Mouse (Mus musculus): ENCODE measurements around the gene Fbxl2. TPM values are rescaled to one million over a fixed set of nuclear protein-coding genes. Genes with fewer than 3 reads are reported as not detected.

The Fbxl2 gene
- polyA plus RNA-seq, 1 experiment from 2014 or later = 2.7 TPM

- Histone ChIP-seq H3K9ac (ENCODE audit: low read length) (no peak overlapping the region), H3K27me3 (ENCODE audit: control insufficient read depth, insufficient read depth, low read length) (no peaks in the 10 kb centered on the region), H3K36me3 (ENCODE audit: control insufficient read depth, insufficient read depth, low read length) (no peaks in the 10 kb centered on the region), H3K27ac (replicated peaks; ENCODE audit: low read depth, low read length) (no peak overlapping the region), H3K9me3 (ENCODE audit: control insufficient read depth, low read length) (no peaks in the 10 kb centered on the region), H3K4me3 (ENCODE audit: low read depth, low read length) (no peak overlapping the region), H3K4me1 (ENCODE audit: control insufficient read depth, insufficient read depth, low read length) (no peaks in the 10 kb centered on the region), H3K4me2 (ENCODE audit: low read depth, severe bottlenecking) (no peak overlapping the region)
- WGBS = 48% methylated on average over 6 of the region's 6 CpGs
- no peak for DNase-seq (ENCODE audit: low spot score)
- ATAC-seq (ENCODE audit: insufficient number of reproducible peaks, low FRiP score, low TSS enrichment, low read depth) = no peak
Measured at GRCm38 (mm10) chr9:114042490-114042889, 3.5 kb downstream of the Fbxl2 start.

- Histone ChIP-seq H3K4me2 (ENCODE audit: low read depth, severe bottlenecking) (no peak overlapping the region), H3K27ac (replicated peaks; ENCODE audit: low read depth, low read length) (no peak overlapping the region), H3K9ac (ENCODE audit: low read length) (no peak overlapping the region), H3K27me3 (ENCODE audit: control insufficient read depth, insufficient read depth, low read length) (no peaks in the 10 kb centered on the region), H3K36me3 (ENCODE audit: control insufficient read depth, insufficient read depth, low read length) (no peaks in the 10 kb centered on the region), H3K4me1 (ENCODE audit: control insufficient read depth, insufficient read depth, low read length) (no peaks in the 10 kb centered on the region), H3K9me3 (ENCODE audit: control insufficient read depth, low read length) (no peaks in the 10 kb centered on the region), H3K4me3 (ENCODE audit: low read depth, low read length) (no peak overlapping the region)
- DNase-seq (ENCODE audit: low spot score) = no peak
- no peak for ATAC-seq (ENCODE audit: insufficient number of reproducible peaks, low FRiP score, low TSS enrichment, low read depth)
- 73% methylated on average over 4 of the region's 4 CpGs for WGBS
Measured at GRCm38 (mm10) chr9:114040945-114041344, 5.0 kb downstream of the Fbxl2 start.

- peak overlapping the region; percentile 60 for H3K9ac ChIP-seq (ENCODE audit: low read length)
- H3K4me2 ChIP-seq (ENCODE audit: low read depth, severe bottlenecking) = peak overlapping the region; percentile 92
- H3K27me3 ChIP-seq (ENCODE audit: control insufficient read depth, insufficient read depth, low read length) = peaks cover 20% of the 10 kb centered on the region
- peak overlapping the region; percentile 57 for H3K4me3 ChIP-seq (ENCODE audit: low read depth, low read length)
- no peaks in the 10 kb centered on the region for H3K36me3 ChIP-seq (ENCODE audit: control insufficient read depth, insufficient read depth, low read length)
- ATAC-seq (ENCODE audit: insufficient number of reproducible peaks, low FRiP score, low TSS enrichment, low read depth) (peak; percentile 90), DNase-seq (ENCODE audit: low spot score) (peak; percentile 90)
- peaks cover 9% of the 10 kb centered on the region; the same call in 1 of the 2 replicates for H3K4me1 ChIP-seq (ENCODE audit: control insufficient read depth, insufficient read depth, low read length)
- H3K27ac ChIP-seq (replicated peaks; ENCODE audit: low read depth, low read length) = no peak overlapping the region
- under 1% methylated on average over 51 of the region's 52 CpGs for WGBS
- H3K9me3 ChIP-seq (ENCODE audit: control insufficient read depth, low read length) = no peaks in the 10 kb centered on the region
Measured at GRCm38 (mm10) chr9:114026261-114026934, 19.6 kb downstream of the Fbxl2 start.

- H3K4me2 ChIP-seq (ENCODE audit: low read depth, severe bottlenecking) = peak overlapping the region; percentile 92
- peaks cover 20% of the 10 kb centered on the region for H3K27me3 ChIP-seq (ENCODE audit: control insufficient read depth, insufficient read depth, low read length)
- peaks cover 9% of the 10 kb centered on the region; the same call in 1 of the 2 replicates for H3K4me1 ChIP-seq (ENCODE audit: control insufficient read depth, insufficient read depth, low read length)
- peak overlapping the region; percentile 57 for H3K4me3 ChIP-seq (ENCODE audit: low read depth, low read length)
- H3K9me3 ChIP-seq (ENCODE audit: control insufficient read depth, low read length) = no peaks in the 10 kb centered on the region
- H3K9ac ChIP-seq (ENCODE audit: low read length) = peak overlapping the region; percentile 12; the same call in 1 of the 2 replicates
- DNase-seq (ENCODE audit: low spot score) (peak; percentile 74), ATAC-seq (ENCODE audit: insufficient number of reproducible peaks, low FRiP score, low TSS enrichment, low read depth) (no peak)
- no peaks in the 10 kb centered on the region for H3K36me3 ChIP-seq (ENCODE audit: control insufficient read depth, insufficient read depth, low read length)
- whole genome bisulfite sequencing = 5% methylated on average over 8 of the region's 8 CpGs
- no peak overlapping the region for H3K27ac ChIP-seq (replicated peaks; ENCODE audit: low read depth, low read length)
Measured at GRCm38 (mm10) chr9:114025846-114026245, 20.1 kb downstream of the Fbxl2 start.

- H3K4me3 ChIP-seq (ENCODE audit: low read depth, low read length) = no peak overlapping the region
- ATAC-seq (ENCODE audit: insufficient number of reproducible peaks, low FRiP score, low TSS enrichment, low read depth) (no peak), DNase-seq (ENCODE audit: low spot score) (no peak)
- 18% methylated on average over 9 of the region's 9 CpGs for WGBS
- no peaks in the 10 kb centered on the region for H3K9me3 ChIP-seq (ENCODE audit: control insufficient read depth, low read length)
- H3K27ac ChIP-seq (replicated peaks; ENCODE audit: low read depth, low read length) = no peak overlapping the region
- peaks cover 24% of the 10 kb centered on the region for H3K27me3 ChIP-seq (ENCODE audit: control insufficient read depth, insufficient read depth, low read length)
- H3K4me2 ChIP-seq (ENCODE audit: low read depth, severe bottlenecking) = peak overlapping the region; percentile 92; the same call in 1 of the 2 replicates
- no peak overlapping the region for H3K9ac ChIP-seq (ENCODE audit: low read length)
- peaks cover 9% of the 10 kb centered on the region; the same call in 1 of the 2 replicates for H3K4me1 ChIP-seq (ENCODE audit: control insufficient read depth, insufficient read depth, low read length)
- H3K36me3 ChIP-seq (ENCODE audit: control insufficient read depth, insufficient read depth, low read length) = no peaks in the 10 kb centered on the region
Measured at GRCm38 (mm10) chr9:114025182-114025581, 20.8 kb downstream of the Fbxl2 start.

- H3K27ac ChIP-seq (replicated peaks; ENCODE audit: low read depth, low read length) = no peak overlapping the region
- ATAC-seq (ENCODE audit: insufficient number of reproducible peaks, low FRiP score, low TSS enrichment, low read depth) = no peak
- no peak for DNase-seq (ENCODE audit: low spot score)
- H3K9me3 ChIP-seq (ENCODE audit: control insufficient read depth, low read length) = no peaks in the 10 kb centered on the region
- no peak overlapping the region for H3K4me3 ChIP-seq (ENCODE audit: low read depth, low read length)
- 44% methylated on average over 4 of the region's 4 CpGs for WGBS
- no peaks in the 10 kb centered on the region for H3K36me3 ChIP-seq (ENCODE audit: control insufficient read depth, insufficient read depth, low read length)
- H3K27me3 ChIP-seq (ENCODE audit: control insufficient read depth, insufficient read depth, low read length) = peaks cover 20% of the 10 kb centered on the region
- no peak overlapping the region for H3K9ac ChIP-seq (ENCODE audit: low read length)
- no peak overlapping the region for H3K4me2 ChIP-seq (ENCODE audit: low read depth, severe bottlenecking)
- peaks cover 9% of the 10 kb centered on the region; the same call in 1 of the 2 replicates for H3K4me1 ChIP-seq (ENCODE audit: control insufficient read depth, insufficient read depth, low read length)
Measured at GRCm38 (mm10) chr9:114022141-114022540, 23.9 kb downstream of the Fbxl2 start.

- Histone ChIP-seq H3K4me1 (ENCODE audit: control insufficient read depth, insufficient read depth, low read length) (no peaks in the 10 kb centered on the region), H3K4me2 (ENCODE audit: low read depth, severe bottlenecking) (no peak overlapping the region), H3K27me3 (ENCODE audit: control insufficient read depth, insufficient read depth, low read length) (peaks cover 14% of the 10 kb centered on the region), H3K27ac (replicated peaks; ENCODE audit: low read depth, low read length) (no peak overlapping the region), H3K9ac (ENCODE audit: low read length) (no peak overlapping the region), H3K36me3 (ENCODE audit: control insufficient read depth, insufficient read depth, low read length) (no peaks in the 10 kb centered on the region), H3K9me3 (ENCODE audit: control insufficient read depth, low read length) (no peaks in the 10 kb centered on the region), H3K4me3 (ENCODE audit: low read depth, low read length) (no peak overlapping the region)
- 91% methylated on average over 7 of the region's 7 CpGs for WGBS
- no peak for DNase-seq (ENCODE audit: low spot score)
- ATAC-seq (ENCODE audit: insufficient number of reproducible peaks, low FRiP score, low TSS enrichment, low read depth) = no peak
Measured at GRCm38 (mm10) chr9:114019012-114019762, 26.8 kb downstream of the Fbxl2 start.

GRCm38 (mm10) chr9:114016402-114016801, 29.6 kb downstream of the Fbxl2 start:
- no peak for DNase-seq (ENCODE audit: low spot score)
- Histone ChIP-seq H3K4me2 (ENCODE audit: low read depth, severe bottlenecking) (no peak overlapping the region), H3K4me1 (ENCODE audit: control insufficient read depth, insufficient read depth, low read length) (no peaks in the 10 kb centered on the region), H3K9ac (ENCODE audit: low read length) (no peak overlapping the region), H3K9me3 (ENCODE audit: control insufficient read depth, low read length) (no peaks in the 10 kb centered on the region), H3K27ac (replicated peaks; ENCODE audit: low read depth, low read length) (no peak overlapping the region), H3K27me3 (ENCODE audit: control insufficient read depth, insufficient read depth, low read length) (peaks cover 4% of the 10 kb centered on the region; the same call in 1 of the 2 replicates), H3K36me3 (ENCODE audit: control insufficient read depth, insufficient read depth, low read length) (no peaks in the 10 kb centered on the region), H3K4me3 (ENCODE audit: low read depth, low read length) (no peak overlapping the region)
- ATAC-seq (ENCODE audit: insufficient number of reproducible peaks, low FRiP score, low TSS enrichment, low read depth) = no peak
- WGBS = 76% methylated on average over 4 of the region's 4 CpGs
